Mouse (Mus musculus): ENCODE measurements around the gene Cpt2. TPM values are rescaled to one million over a fixed set of nuclear protein-coding genes. Genes with fewer than 3 reads are reported as not detected.

The Cpt2 gene
- polyA plus RNA-seq, 1 experiment, result 68.3 TPM

- TF ChIP-seq CTCF (IDR thresholded peaks at IDR 0.05; ENCODE audit: insufficient read depth, low read length), result no peak
- TF ChIP-seq POLR2A (IDR thresholded peaks at IDR 0.05; ENCODE audit: borderline replicate concordance, extremely low read depth, low read depth, low read length), result no peak
- WGBS, result 35% methylated on average over 7 of the region's 7 CpGs
- no peak for DNase-seq
Measured at GRCm38 (mm10) chr4:107923803-107924194, 389 bp upstream of the Cpt2 start.

GRCm38 (mm10) chr4:107921952-107922351 is 1.5 kb downstream of the Cpt2 start:
- whole genome bisulfite sequencing, result 30% methylated on average over 4 of the region's 4 CpGs
- H3K4me3 ChIP-seq (replicated peaks; ENCODE audit: extremely low read depth, low read depth, low read length), result peak overlapping the region; percentile 41
- peaks cover 11% of the 10 kb centered on the region for H3K4me1 ChIP-seq (ENCODE audit: control insufficient read depth, insufficient read depth, low read length)
- peak; percentile 10 for DNase-seq
- TF ChIP-seq CTCF (IDR thresholded peaks at IDR 0.05; ENCODE audit: insufficient read depth, low read length), result no peak
- TF ChIP-seq POLR2A (IDR thresholded peaks at IDR 0.05; ENCODE audit: borderline replicate concordance, extremely low read depth, low read depth, low read length), result no peak

More at GRCm38 (mm10) chr4:107923803-107924194, 389 bp upstream of the Cpt2 start:
- H3K4me3 ChIP-seq (replicated peaks; ENCODE audit: extremely low read depth, low read depth, low read length), result peak overlapping the region; percentile 6
- H3K4me1 ChIP-seq (ENCODE audit: control insufficient read depth, insufficient read depth, low read length), result peaks cover 11% of the 10 kb centered on the region

- DNase-seq, result no peak
- peaks cover 11% of the 10 kb centered on the region for H3K4me1 ChIP-seq (ENCODE audit: control insufficient read depth, insufficient read depth, low read length)
- 47% methylated on average over 8 of the region's 8 CpGs for WGBS
- no peak overlapping the region for H3K4me3 ChIP-seq (replicated peaks; ENCODE audit: extremely low read depth, low read depth, low read length)
- no peak for TF ChIP-seq CTCF (IDR thresholded peaks at IDR 0.05; ENCODE audit: insufficient read depth, low read length)
- no peak for TF ChIP-seq POLR2A (IDR thresholded peaks at IDR 0.05; ENCODE audit: borderline replicate concordance, extremely low read depth, low read depth, low read length)
Measured at GRCm38 (mm10) chr4:107921152-107921695, 2.2 kb downstream of the Cpt2 start.

GRCm38 (mm10) chr4:107920336-107920735 is 3.1 kb downstream of the Cpt2 start:
- DNase-seq, result no peak
- TF ChIP-seq CTCF (IDR thresholded peaks at IDR 0.05; ENCODE audit: insufficient read depth, low read length), result no peak
- whole genome bisulfite sequencing, result 61% methylated on average over 2 of the region's 2 CpGs
- Histone ChIP-seq H3K4me3 (replicated peaks; ENCODE audit: extremely low read depth, low read depth, low read length) (no peak overlapping the region), H3K4me1 (ENCODE audit: control insufficient read depth, insufficient read depth, low read length) (peaks cover 11% of the 10 kb centered on the region)

GRCm38 (mm10) chr4:107910020-107910419 is 13.4 kb downstream of the Cpt2 start:
- DNase-seq, result no peak
- TF ChIP-seq CTCF (IDR thresholded peaks at IDR 0.05; ENCODE audit: insufficient read depth, low read length) (no peak), POLR2A (IDR thresholded peaks at IDR 0.05; ENCODE audit: borderline replicate concordance, extremely low read depth, low read depth, low read length) (no peak)
- 63% methylated on average over 4 of the region's 4 CpGs for WGBS
- H3K4me3 ChIP-seq (replicated peaks; ENCODE audit: extremely low read depth, low read depth, low read length), result no peak overlapping the region
- H3K4me1 ChIP-seq (ENCODE audit: control insufficient read depth, insufficient read depth, low read length), result no peaks in the 10 kb centered on the region

GRCm38 (mm10) chr4:107906561-107906960 is 16.8 kb downstream of the Cpt2 start:
- no peak for DNase-seq

GRCm38 (mm10) chr4:107904252-107904651 is 19.2 kb downstream of the Cpt2 start:
- no peak overlapping the region for H3K4me3 ChIP-seq (replicated peaks; ENCODE audit: extremely low read depth, low read depth, low read length)
- DNase-seq, result no peak
- TF ChIP-seq POLR2A (IDR thresholded peaks at IDR 0.05; ENCODE audit: borderline replicate concordance, extremely low read depth, low read depth, low read length), result no peak

More at GRCm38 (mm10) chr4:107906561-107906960, 16.8 kb downstream of the Cpt2 start:
- TF ChIP-seq POLR2A (IDR thresholded peaks at IDR 0.05; ENCODE audit: borderline replicate concordance, extremely low read depth, low read depth, low read length), result no peak
- no peak for TF ChIP-seq CTCF (IDR thresholded peaks at IDR 0.05; ENCODE audit: insufficient read depth, low read length)
- WGBS, result 89% methylated on average over 9 of the region's 9 CpGs
- Histone ChIP-seq H3K4me1 (ENCODE audit: control insufficient read depth, insufficient read depth, low read length) (no peaks in the 10 kb centered on the region), H3K4me3 (replicated peaks; ENCODE audit: extremely low read depth, low read depth, low read length) (no peak overlapping the region)

GRCm38 (mm10) chr4:107900206-107900605 is 23.2 kb downstream of the Cpt2 start:
- TF ChIP-seq CTCF (IDR thresholded peaks at IDR 0.05; ENCODE audit: insufficient read depth, low read length) (no peak), POLR2A (IDR thresholded peaks at IDR 0.05; ENCODE audit: borderline replicate concordance, extremely low read depth, low read depth, low read length) (no peak)
- Histone ChIP-seq H3K4me3 (replicated peaks; ENCODE audit: extremely low read depth, low read depth, low read length) (no peak overlapping the region), H3K4me1 (ENCODE audit: control insufficient read depth, insufficient read depth, low read length) (no peaks in the 10 kb centered on the region)
- DNase-seq, result no peak
- 88% methylated on average over 3 of the region's 3 CpGs for whole genome bisulfite sequencing

More at GRCm38 (mm10) chr4:107904252-107904651, 19.2 kb downstream of the Cpt2 start:
- WGBS, result 84% methylated on average over 10 of the region's 10 CpGs
- no peaks in the 10 kb centered on the region for H3K4me1 ChIP-seq (ENCODE audit: control insufficient read depth, insufficient read depth, low read length)

- WGBS, result 80% methylated on average over 5 of the region's 5 CpGs
- Histone ChIP-seq H3K4me1 (ENCODE audit: control insufficient read depth, insufficient read depth, low read length) (no peaks in the 10 kb centered on the region), H3K4me3 (replicated peaks; ENCODE audit: extremely low read depth, low read depth, low read length) (no peak overlapping the region)
- no peak for DNase-seq
- TF ChIP-seq POLR2A (IDR thresholded peaks at IDR 0.05; ENCODE audit: borderline replicate concordance, extremely low read depth, low read depth, low read length) (no peak), CTCF (IDR thresholded peaks at IDR 0.05; ENCODE audit: insufficient read depth, low read length) (no peak)
Measured at GRCm38 (mm10) chr4:107899211-107899927, 24.0 kb downstream of the Cpt2 start.

GRCm38 (mm10) chr4:107892663-107893062 is 30.7 kb downstream of the Cpt2 start:
- peaks cover 3% of the 10 kb centered on the region for H3K4me1 ChIP-seq (ENCODE audit: control insufficient read depth, insufficient read depth, low read length)
- TF ChIP-seq POLR2A (IDR thresholded peaks at IDR 0.05; ENCODE audit: borderline replicate concordance, extremely low read depth, low read depth, low read length), result no peak
- 0 out of 2 replicates have a peak, but pooled peaks have one; percentile 22 for TF ChIP-seq CTCF (IDR thresholded peaks at IDR 0.05; ENCODE audit: insufficient read depth, low read length)
- DNase-seq, result no peak
- no peak overlapping the region for H3K4me3 ChIP-seq (replicated peaks; ENCODE audit: extremely low read depth, low read depth, low read length)
- 79% methylated on average over 2 of the region's 2 CpGs for WGBS

Measured in lung, adult 2 months (tissue).